Mouse (Mus musculus) lung, embryonic 14.5 days (tissue): ENCODE measurements around the gene Lor. TPM values are rescaled to one million over a fixed set of nuclear protein-coding genes. Genes with fewer than 3 reads are reported as not detected.

Experiments used
- ATAC-seq: fragments of 200-750 bp; cut with Nextera tagmentation; 2 replicates; pipeline ENCODE4 v1.8.0; 2017; ENCODE audit warnings: mild to moderate bottlenecking, moderate TSS enrichment, moderate library complexity; ENCODE audit not compliant: insufficient read depth
- DNase-seq: peaks from one replicate; pipeline ENCODE4 v3.0.0-alpha.2; 2015
- H3K27ac ChIP-seq: fragments of 300-500 bp; sonication (generic); 2 replicates; pipeline ENCODE4 v1.5.1; 2014; ENCODE audit warnings: low read depth, mild to moderate bottlenecking, moderate library complexity
- H3K27me3 ChIP-seq: fragments of 300-500 bp; sonication (generic); 2 replicates; pipeline ENCODE4 v1.6.1; 2014; ENCODE audit warnings: low read length, control low read depth; ENCODE audit not compliant: insufficient read depth
- H3K36me3 ChIP-seq: fragments of 300-500 bp; sonication (generic); 2 replicates; pipeline ENCODE4 v1.6.1; 2014; ENCODE audit warnings: control low read depth; ENCODE audit not compliant: insufficient read depth
- H3K4me1 ChIP-seq: fragments of 300-500 bp; sonication (generic); 2 replicates; pipeline ENCODE4 v1.6.1; 2014; ENCODE audit warnings: antibody characterized with exemption, control low read depth; ENCODE audit not compliant: insufficient read depth
- H3K4me2 ChIP-seq: fragments of 300-500 bp; sonication (generic); 2 replicates; pipeline ENCODE4 v1.6.1; 2014; ENCODE audit warnings: mild to moderate bottlenecking
- H3K4me3 ChIP-seq: fragments of 300-500 bp; sonication (generic); 2 replicates; pipeline ENCODE4 v1.5.1; 2014; ENCODE audit warnings: low read depth, low read length
- H3K9ac ChIP-seq: fragments of 300-500 bp; sonication (generic); 2 replicates; pipeline ENCODE4 v1.6.1; 2014
- H3K9me3 ChIP-seq: fragments of 300-500 bp; sonication (generic); 2 replicates; pipeline ENCODE4 v1.6.1; 2016; ENCODE audit warnings: low read depth, low read length, control low read depth
- CTCF ChIP-seq: IDR thresholded peaks from 2 replicates; pipeline ENCODE4 v1.5.1; 2016; ENCODE audit warnings: antibody characterized with exemption, low read depth
- WGBS: fragments of 180-500 bp; shearing (Covaris S2); extraction: QIAGEN DNeasy Blood & Tissue Kit; methylation state at CpG from one replicate; pipeline ENCODE4 v1.1.7; 2014; 5-methylcytosine and 5-hydroxymethylcytosine counted together
- microRNA-seq: library from miRNA; unstranded; fragments of <30 nt; microRNA quantifications from one replicate; pipeline ENCODE4, GENCODE M21; 2016; ENCODE audit warnings: borderline number of aligned reads
- polyA plus RNA-seq: library from polyadenylated mRNA; unstranded; fragments of >200 nt; fragmentation: Nextera tagmentation; extraction: Ambion mirVana; gene quantifications from 2 replicates; pipeline ENCODE4 v1.2.1, GENCODE M21; 2014

The Lor gene
- polyA plus RNA-seq, 1 experiment from 2014 or later: 0.30 TPM

GRCm38 (mm10) chr3:92080462-92081284 is 2.3 kb downstream of the Lor start:
- Histone ChIP-seq H3K27ac (no peak overlapping the region; the same call in 1 of the 2 replicates), H3K27me3 (peaks cover 24% of the 10 kb centered on the region), H3K4me1 (no peaks in the 10 kb centered on the region), H3K4me2 (peak overlapping the region; percentile 97), H3K9me3 (no peaks in the 10 kb centered on the region), H3K36me3 (no peaks in the 10 kb centered on the region), H3K9ac (peak overlapping the region; percentile 52), H3K4me3 (peak overlapping the region; percentile 67)
- peak; percentile 78 for DNase-seq
- peak; percentile 84 for ATAC-seq
- WGBS: under 1% methylated on average over 76 of the region's 82 CpGs
- no peak for TF ChIP-seq CTCF

GRCm38 (mm10) chr3:92050382-92051054 is 32.4 kb downstream of the Lor start:
- no peaks in the 10 kb centered on the region for H3K4me1 ChIP-seq
- H3K4me3 ChIP-seq: no peak overlapping the region
- TF ChIP-seq CTCF: peak; percentile 77
- H3K36me3 ChIP-seq: no peaks in the 10 kb centered on the region
- no peak overlapping the region for H3K27ac ChIP-seq
- H3K27me3 ChIP-seq: no peaks in the 10 kb centered on the region
- ATAC-seq (no peak), DNase-seq (peak; percentile 70)
- no peaks in the 10 kb centered on the region for H3K9me3 ChIP-seq
- 47% methylated on average over 6 of the region's 6 CpGs for WGBS
- no peak overlapping the region for H3K4me2 ChIP-seq
- H3K9ac ChIP-seq: no peak overlapping the region

- no peak for TF ChIP-seq CTCF
- Histone ChIP-seq H3K4me3 (no peak overlapping the region), H3K4me2 (no peak overlapping the region), H3K4me1 (no peaks in the 10 kb centered on the region), H3K27ac (no peak overlapping the region), H3K36me3 (no peaks in the 10 kb centered on the region), H3K9me3 (no peaks in the 10 kb centered on the region), H3K9ac (no peak overlapping the region), H3K27me3 (no peaks in the 10 kb centered on the region)
- no peak for ATAC-seq
- 46% methylated on average over 1 of the region's 1 CpGs for WGBS
- DNase-seq: no peak
These were observed 49.0 kb downstream of the Lor start for GRCm38 (mm10) chr3:92033892-92034291.

- ATAC-seq: no peak
- no peak overlapping the region for H3K27ac ChIP-seq
- H3K36me3 ChIP-seq: no peaks in the 10 kb centered on the region
- no peak overlapping the region for H3K9ac ChIP-seq
- no peak for TF ChIP-seq CTCF
- WGBS: 42% methylated on average over 2 of the region's 2 CpGs
- no peaks in the 10 kb centered on the region for H3K27me3 ChIP-seq
- H3K4me3 ChIP-seq: no peak overlapping the region
- no peak overlapping the region for H3K4me2 ChIP-seq
- no peak for DNase-seq
- H3K4me1 ChIP-seq: no peaks in the 10 kb centered on the region
- H3K9me3 ChIP-seq: no peaks in the 10 kb centered on the region
These were observed 49.7 kb downstream of the Lor start for GRCm38 (mm10) chr3:92033203-92033602.

Small RNA genes within 50 kb of the gene (microRNA-seq; reads per million reads assigned to microRNA genes)
- gene Gm25145: not detected

Other genes starting within 250 kb of the Lor start
- not detected in 2 replicates for gene Pglyrp3, start 68.6 kb downstream of the Lor start, polyA plus RNA-seq
- gene Prr9, start 40.8 kb upstream of the Lor start, polyA plus RNA-seq: not detected in 2 replicates
- not detected in 2 replicates for gene Lelp1, start 59.6 kb upstream of the Lor start, polyA plus RNA-seq
- gene Sprr2a1, start 132.7 kb upstream of the Lor start, polyA plus RNA-seq: not detected in 2 replicates
- gene Sprr2a2, start 132.8 kb upstream of the Lor start, polyA plus RNA-seq: 1.0 and 1.3 TPM in 2 replicates
- not detected in 2 replicates for gene Sprr2a3, start 202.3 kb upstream of the Lor start, polyA plus RNA-seq
- gene Sprr2b, start 233.5 kb upstream of the Lor start, polyA plus RNA-seq: not detected in 2 replicates